Mouse (Mus musculus): ENCODE data around the gene Cers2. TPM values are rescaled to one million over a fixed set of nuclear protein-coding genes. Genes with fewer than 3 reads are reported as not detected.

Gene Cers2
- polyA plus RNA-seq, 1 experiment from 2014 or later: 93.8 TPM

DNA sequence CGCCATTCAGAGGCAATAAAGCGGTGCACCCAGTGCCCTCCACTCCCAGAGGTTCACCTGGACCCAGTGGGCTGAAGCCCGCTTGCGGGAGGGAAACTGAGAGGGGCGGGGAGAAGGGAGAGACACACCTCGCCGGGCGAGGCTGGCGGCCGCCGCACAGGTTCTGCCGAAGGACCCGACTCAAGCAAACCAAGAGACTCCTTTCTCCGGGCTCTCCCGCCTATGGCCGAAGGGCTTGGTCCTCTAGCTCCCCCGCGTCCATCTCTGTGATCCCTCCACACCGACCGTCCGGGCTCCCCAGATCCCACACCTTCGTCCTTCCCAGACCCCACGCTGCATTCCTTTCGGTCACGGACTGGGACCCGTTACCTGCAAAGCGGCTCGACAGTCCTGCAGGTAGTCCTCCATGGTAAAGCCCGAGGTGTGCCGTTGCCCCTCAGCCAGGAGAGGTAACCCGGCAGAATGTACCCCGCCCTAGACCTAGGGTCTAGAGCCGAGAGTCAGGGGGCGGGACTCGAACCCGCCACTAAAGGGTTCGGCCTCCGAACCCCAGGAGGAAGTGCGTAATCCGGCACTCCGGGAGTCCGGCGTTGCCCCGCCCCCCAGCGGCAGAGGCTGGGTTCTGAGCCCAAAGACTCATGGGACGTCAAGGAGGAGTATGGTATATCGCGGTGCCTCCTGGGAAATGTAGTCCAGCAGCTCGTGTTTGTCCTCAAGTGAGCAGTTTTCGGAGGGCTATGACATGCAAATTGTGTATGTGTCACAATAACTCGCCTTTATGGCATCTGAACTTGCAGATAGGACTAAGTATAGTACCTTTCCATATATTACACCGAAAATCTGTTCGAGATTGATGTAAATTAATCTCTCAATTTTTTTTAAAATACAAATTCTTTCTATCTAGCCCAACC is 33.1 kb upstream of the Cers2 start, which contains the start of the genes Mindy1 and Prune1:
Gene Mindy1 (plus strand): TSS at position 130 of the 911 bp plus-strand sequence.
Gene Prune1 (minus strand): TSS at position 861 of the 911 bp plus-strand sequence.
- peak within 1 kb of the TSS; percentile 97 for H3K27ac ChIP-seq
- ATAC-seq: peak; percentile 91
- H3K4me1 ChIP-seq (replicated peaks): peaks cover 43% of the 10 kb centered on the region
- H3K36me3 ChIP-seq: 0 out of 2 replicates have a peak, but pooled peaks cover 5% of the 10 kb centered on the region
- no peaks in the 10 kb centered on the region for H3K9me3 ChIP-seq
- no peaks in the 10 kb centered on the region for H3K27me3 ChIP-seq
- peak within 1 kb of the TSS; percentile 85 for H3K4me2 ChIP-seq (replicated peaks)
- H3K9ac ChIP-seq (replicated peaks): peak within 1 kb of the TSS; percentile 78
- peak within 1 kb of the TSS; percentile 62 for H3K4me3 ChIP-seq (replicated peaks)
- WGBS: under 1% methylated on average over 53 of the region's 53 CpGs

DNA sequence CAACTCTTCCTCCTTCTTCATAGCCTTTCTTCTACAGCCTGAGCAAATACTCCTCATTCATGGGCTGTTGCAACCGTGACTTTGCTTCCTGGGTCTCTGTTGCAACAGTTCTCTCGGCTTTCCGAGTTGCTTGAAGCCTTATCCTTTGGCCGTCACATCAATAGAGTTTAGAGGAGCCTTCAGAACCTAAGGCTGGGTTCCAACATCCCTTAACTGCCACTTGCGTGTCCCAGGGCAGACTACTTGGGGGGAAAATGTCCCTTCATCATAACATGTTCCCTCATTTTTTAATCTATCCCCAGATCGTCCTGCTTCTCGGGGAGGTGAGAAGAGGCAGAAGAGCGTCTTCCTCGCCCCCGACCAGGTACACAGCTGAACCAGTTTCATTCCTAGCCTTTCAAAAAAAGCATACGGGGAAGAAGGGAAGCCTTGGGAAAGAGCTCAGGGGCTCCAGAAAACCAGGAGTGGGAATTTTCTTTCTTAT is 32.2 kb upstream of the Cers2 start:
- Histone ChIP-seq H3K4me2 (replicated peaks) (peak overlapping the region; percentile 85), H3K9ac (replicated peaks) (peak overlapping the region; percentile 78), H3K36me3 (peaks cover 5% of the 10 kb centered on the region), H3K4me3 (replicated peaks) (peak overlapping the region; percentile 62), H3K27ac (peak overlapping the region; percentile 97), H3K27me3 (no peaks in the 10 kb centered on the region), H3K9me3 (no peaks in the 10 kb centered on the region), H3K4me1 (replicated peaks) (peaks cover 43% of the 10 kb centered on the region)
- WGBS: under 1% methylated on average over 11 of the region's 11 CpGs
- no peak for ATAC-seq

GRCm38 (mm10) chr3:95282865-95283588 is 31.6 kb upstream of the Cers2 start:
- Histone ChIP-seq H3K36me3 (peaks cover 11% of the 10 kb centered on the region), H3K4me3 (replicated peaks) (peak overlapping the region; percentile 62), H3K9me3 (no peaks in the 10 kb centered on the region), H3K27ac (peak overlapping the region; percentile 97), H3K9ac (replicated peaks) (peak overlapping the region; percentile 78), H3K4me1 (replicated peaks) (peaks cover 43% of the 10 kb centered on the region), H3K4me2 (replicated peaks) (peak overlapping the region; percentile 85), H3K27me3 (no peaks in the 10 kb centered on the region)
- under 1% methylated on average over 48 of the region's 51 CpGs for WGBS
- peak; percentile 66 for ATAC-seq

GRCm38 (mm10) chr3:95283589-95283941 is 31.0 kb upstream of the Cers2 start:
- H3K27me3 ChIP-seq: no peaks in the 10 kb centered on the region
- peak overlapping the region; percentile 78 for H3K9ac ChIP-seq (replicated peaks)
- H3K4me2 ChIP-seq (replicated peaks): peak overlapping the region; percentile 85
- peak overlapping the region; percentile 62 for H3K4me3 ChIP-seq (replicated peaks)
- no peak for ATAC-seq
- 1% methylated on average over 7 of the region's 7 CpGs for WGBS
- peak overlapping the region; percentile 97 for H3K27ac ChIP-seq
- peaks cover 16% of the 10 kb centered on the region for H3K36me3 ChIP-seq
- H3K4me1 ChIP-seq (replicated peaks): peaks cover 43% of the 10 kb centered on the region
- no peaks in the 10 kb centered on the region for H3K9me3 ChIP-seq

- Histone ChIP-seq H3K27me3 (no peaks in the 10 kb centered on the region), H3K4me1 (replicated peaks) (peaks cover 43% of the 10 kb centered on the region), H3K27ac (peak overlapping the region; percentile 97), H3K4me3 (replicated peaks) (peak overlapping the region; percentile 62), H3K9ac (replicated peaks) (peak overlapping the region; percentile 78), H3K9me3 (no peaks in the 10 kb centered on the region), H3K4me2 (replicated peaks) (peak overlapping the region; percentile 85), H3K36me3 (peaks cover 19% of the 10 kb centered on the region)
- no peak for ATAC-seq
- WGBS: 27% methylated on average over 1 of the region's 1 CpGs
These were observed 30.5 kb upstream of the Cers2 start for GRCm38 (mm10) chr3:95284062-95284461.

DNA sequence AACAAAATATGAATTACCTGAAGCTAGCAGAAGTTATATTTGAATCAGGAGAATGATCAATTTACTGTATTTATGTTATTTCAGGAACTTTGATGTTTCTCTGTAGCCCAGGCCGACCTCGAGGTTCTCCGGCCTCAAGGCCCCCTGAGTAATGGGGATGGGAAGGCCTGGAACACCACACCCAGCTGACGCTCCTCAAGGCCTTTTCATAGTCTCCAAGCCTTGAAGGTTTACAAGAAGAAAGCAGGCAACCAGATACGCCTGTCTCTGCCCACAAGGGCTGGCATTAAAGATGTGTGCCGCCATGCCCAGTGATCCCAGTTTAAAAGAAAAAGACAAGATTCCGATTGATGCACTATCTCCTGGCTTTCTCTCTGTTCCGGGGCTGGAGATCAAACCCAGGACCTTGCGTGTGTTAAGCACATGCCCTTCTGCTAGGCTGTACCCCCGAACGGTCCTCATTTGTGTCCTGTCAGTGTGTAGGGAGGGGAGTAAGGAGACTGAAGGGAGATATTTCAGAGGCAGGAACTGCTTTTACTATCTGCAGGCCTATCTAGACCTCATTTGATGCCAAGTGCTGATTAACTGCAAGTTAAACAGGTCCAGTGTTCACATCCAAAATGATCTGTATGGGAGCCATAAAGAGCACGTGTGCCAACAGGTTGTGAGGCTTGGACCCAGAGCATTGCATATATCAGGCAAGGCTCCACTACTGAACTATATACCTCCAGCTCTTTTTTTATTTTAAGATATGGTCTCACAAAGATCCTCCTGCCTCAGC is 29.9 kb upstream of the Cers2 start:
- no peaks in the 10 kb centered on the region for H3K27me3 ChIP-seq
- no peak for ATAC-seq
- 92% methylated on average over 12 of the region's 12 CpGs for whole genome bisulfite sequencing
- H3K4me1 ChIP-seq (replicated peaks): peaks cover 42% of the 10 kb centered on the region
- no peaks in the 10 kb centered on the region for H3K9me3 ChIP-seq
- peak overlapping the region; percentile 85 for H3K4me2 ChIP-seq (replicated peaks)
- 0 out of 2 replicates have a peak overlapping the region, but pooled peaks have one; percentile 97 for H3K27ac ChIP-seq
- peak overlapping the region; percentile 78 for H3K9ac ChIP-seq (replicated peaks)
- peaks cover 24% of the 10 kb centered on the region for H3K36me3 ChIP-seq
- H3K4me3 ChIP-seq (replicated peaks): peak overlapping the region; percentile 62

GRCm38 (mm10) chr3:95285390-95285789 is 29.2 kb upstream of the Cers2 start:
- no peak overlapping the region for H3K4me2 ChIP-seq (replicated peaks)
- H3K36me3 ChIP-seq: peaks cover 30% of the 10 kb centered on the region
- H3K27ac ChIP-seq: no peak overlapping the region
- H3K9me3 ChIP-seq: no peaks in the 10 kb centered on the region
- ATAC-seq: no peak
- 92% methylated on average over 5 of the region's 5 CpGs for WGBS
- H3K4me3 ChIP-seq (replicated peaks): no peak overlapping the region
- H3K4me1 ChIP-seq (replicated peaks): peaks cover 38% of the 10 kb centered on the region
- no peaks in the 10 kb centered on the region for H3K27me3 ChIP-seq
- no peak overlapping the region; the same call in 1 of the 2 replicates for H3K9ac ChIP-seq (replicated peaks)

DNA sequence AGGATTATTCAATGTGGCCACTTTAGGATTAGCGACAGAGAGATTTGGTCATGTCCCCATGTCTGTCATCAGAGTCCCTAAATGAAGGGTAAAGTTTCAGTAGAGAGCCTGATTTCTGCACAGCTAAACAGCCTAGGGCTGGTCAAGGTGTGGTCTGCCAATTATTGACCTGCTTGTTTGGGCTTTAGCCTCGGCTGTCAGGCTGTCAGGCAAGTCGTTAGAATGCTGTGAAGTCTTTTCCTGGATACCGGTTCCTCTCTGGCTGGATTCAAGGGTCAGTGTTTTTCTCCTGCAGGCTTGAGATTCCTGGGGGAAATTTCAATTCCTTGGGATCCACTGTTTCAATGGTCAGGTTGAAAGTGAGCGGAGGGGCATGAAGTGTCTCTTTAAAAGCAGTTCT is 28.6 kb upstream of the Cers2 start:
- Histone ChIP-seq H3K9ac (replicated peaks) (peak overlapping the region; percentile 14; the same call in 1 of the 2 replicates), H3K36me3 (peaks cover 36% of the 10 kb centered on the region), H3K4me1 (replicated peaks) (peaks cover 31% of the 10 kb centered on the region), H3K27me3 (no peaks in the 10 kb centered on the region), H3K4me3 (replicated peaks) (no peak overlapping the region), H3K9me3 (no peaks in the 10 kb centered on the region), H3K27ac (no peak overlapping the region), H3K4me2 (replicated peaks) (no peak overlapping the region)
- ATAC-seq: no peak
- WGBS: 77% methylated on average over 5 of the region's 5 CpGs

GRCm38 (mm10) chr3:95286510-95286909 is 28.1 kb upstream of the Cers2 start:
- Histone ChIP-seq H3K27ac (no peak overlapping the region), H3K27me3 (no peaks in the 10 kb centered on the region), H3K9me3 (no peaks in the 10 kb centered on the region), H3K4me2 (replicated peaks) (no peak overlapping the region), H3K36me3 (peaks cover 41% of the 10 kb centered on the region), H3K4me3 (replicated peaks) (no peak overlapping the region), H3K9ac (replicated peaks) (no peak overlapping the region), H3K4me1 (replicated peaks) (peaks cover 29% of the 10 kb centered on the region)
- WGBS: 92% methylated on average over 7 of the region's 7 CpGs
- ATAC-seq: no peak

- Histone ChIP-seq H3K9me3 (no peaks in the 10 kb centered on the region), H3K9ac (replicated peaks) (no peak overlapping the region), H3K4me3 (replicated peaks) (no peak overlapping the region), H3K36me3 (peaks cover 50% of the 10 kb centered on the region), H3K27me3 (no peaks in the 10 kb centered on the region), H3K4me2 (replicated peaks) (no peak overlapping the region), H3K27ac (no peak overlapping the region), H3K4me1 (replicated peaks) (peaks cover 26% of the 10 kb centered on the region)
- ATAC-seq: no peak
- WGBS: 94% methylated on average over 3 of the region's 3 CpGs
These were observed 27.1 kb upstream of the Cers2 start for GRCm38 (mm10) chr3:95287541-95287940.

DNA sequence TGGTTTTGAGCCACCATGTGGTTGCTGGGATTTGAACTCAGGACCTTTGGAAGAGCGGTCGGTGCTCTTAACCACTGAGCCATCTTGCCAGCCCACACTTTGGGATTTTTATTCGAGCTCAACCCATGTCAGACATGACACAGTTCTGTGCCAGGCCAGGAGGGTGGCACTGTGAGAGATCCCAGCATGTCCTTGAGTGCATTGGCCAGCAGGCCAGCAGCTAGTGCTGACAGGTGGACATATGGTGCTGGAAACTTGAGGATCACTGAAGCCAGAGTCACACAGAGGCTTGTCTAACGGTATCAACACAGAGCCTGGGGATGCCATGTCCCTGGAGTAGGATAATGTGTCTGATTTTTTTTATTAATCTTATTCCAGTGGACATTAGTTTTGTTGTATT is 25.2 kb upstream of the Cers2 start:
- H3K27me3 ChIP-seq: no peaks in the 10 kb centered on the region
- no peak overlapping the region for H3K4me3 ChIP-seq (replicated peaks)
- no peak overlapping the region for H3K4me2 ChIP-seq (replicated peaks)
- ATAC-seq: no peak
- no peak overlapping the region for H3K9ac ChIP-seq (replicated peaks)
- H3K27ac ChIP-seq: no peak overlapping the region
- WGBS: 92% methylated on average over 4 of the region's 4 CpGs
- no peaks in the 10 kb centered on the region for H3K9me3 ChIP-seq
- peaks cover 68% of the 10 kb centered on the region for H3K36me3 ChIP-seq
- peaks cover 16% of the 10 kb centered on the region for H3K4me1 ChIP-seq (replicated peaks)
